ENCODE assay signal across 21 mouse cellular contexts in the genomic region with DNA sequence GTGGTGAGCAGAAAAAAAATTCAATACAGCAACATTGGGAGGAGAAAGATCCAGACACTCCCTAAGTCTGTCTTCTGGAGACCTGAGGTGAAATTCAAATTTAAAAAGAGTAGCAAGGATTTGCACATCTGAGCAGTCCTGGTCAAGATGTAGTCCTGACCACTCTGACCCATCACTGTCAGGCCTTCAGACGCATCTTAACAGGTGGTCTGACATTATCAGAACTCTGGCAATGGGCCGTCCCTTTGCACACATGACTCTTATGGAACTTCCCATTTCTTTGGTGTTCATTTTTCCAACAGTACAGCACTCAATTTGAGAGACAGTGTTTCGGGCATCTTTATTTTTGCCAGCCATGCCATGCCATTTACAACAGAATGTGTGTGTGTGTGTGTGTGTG. TPM values are rescaled to one million over a fixed set of nuclear protein-coding genes. Genes with fewer than 3 reads are reported as not detected.
A peak's percentile ranks its signal among the peaks of the same experiment; 100 is the strongest.
DNase-seq lines count a peak whose midpoint lies in the region; ATAC-seq and TF ChIP-seq lines count a peak whose summit lies in the region.
"Had no signal": no experiment of that assay in that cellular context is flagged by ENCODE, and none has a peak within 500 bp of the region (broad histone marks: within the 10 kb centered on the region; RNA-seq: fewer than 3 reads in every experiment).

No protein-coding gene starts in this region.

- H3K4me3 ChIP-seq in C2C12 (ENCODE audit: insufficient read depth, poor library complexity, severe bottlenecking) = no peak overlapping the region
- no peak overlapping the region for H3K4me3 ChIP-seq in myocyte

- ATAC-seq in inflammation-experienced regulatory T-cells, adult 6 months = no peak
- ATAC-seq: activated CD4-positive, CD25-positive, alpha-beta regulatory T cell, adult 4 months; CD4-positive, CD25-positive, alpha-beta regulatory T cell, adult 4 months; Patski had no signal

- DNase-seq in left cerebral cortex, postnatal 14 days (ENCODE audit: low spot score in 2 of 2) = no peak
- DNase-seq: adrenal gland, adult 2 months; adrenal gland, adult 8-10 months; adrenal gland, postnatal 10 days; adrenal gland, postnatal 14 days; adrenal gland, postnatal 25 days; adrenal gland, postnatal 36 days; B cell, adult 2 months; cerebellum, adult 11 months; cerebellum, adult 11-12 months; cerebellum, adult 18-20 months; cerebellum, adult 2 months had no signal

- TF ChIP-seq POLR2A in myocyte (IDR thresholded peaks at IDR 0.05; ENCODE audit: insufficient read length, low read depth) = no peak

- no peaks in the 10 kb centered on the region for H3K27me3 ChIP-seq in C2C12 (ENCODE audit: control insufficient read depth, insufficient read depth, insufficient read length)
- H3K27me3 ChIP-seq in myocyte (ENCODE audit: control insufficient read depth, insufficient read depth, insufficient read length) = no peaks in the 10 kb centered on the region
- H3K27me3 ChIP-seq: CH12.LX had no signal

- H3K36me3 ChIP-seq in C2C12 (ENCODE audit: control insufficient read depth, insufficient read depth) = no peaks in the 10 kb centered on the region
- H3K36me3 ChIP-seq in myocyte (ENCODE audit: control insufficient read depth, insufficient read depth) = no peaks in the 10 kb centered on the region
- H3K36me3 ChIP-seq: G1E had no signal

- TF ChIP-seq CTCF in C2C12 (IDR thresholded peaks at IDR 0.05; ENCODE audit: control insufficient read depth, insufficient read depth, insufficient read length) = no peak

- H3K79me2 ChIP-seq in C2C12 (ENCODE audit: control insufficient read depth, insufficient read depth) (no peaks in the 10 kb centered on the region), myocyte (ENCODE audit: control insufficient read depth, insufficient read depth) (no peaks in the 10 kb centered on the region)

- H3ac ChIP-seq in C2C12 (ENCODE audit: control insufficient read depth, insufficient read length, low read depth) = no peak overlapping the region
- H3ac ChIP-seq in myocyte (ENCODE audit: control insufficient read depth, insufficient read length) = no peak overlapping the region

- no peaks in the 10 kb centered on the region for H3K79me3 ChIP-seq in C2C12 (ENCODE audit: low read depth)

- peak overlapping the region; percentile 59 for H3K4me2 ChIP-seq in myocyte (ENCODE audit: low read depth)

- intact Hi-C loops in left cerebral cortex, postnatal 14 days (cut with DNase I) = no loop called here

TF ChIP-seq in C2C12, 6 proteins besides CTCF, POLR2A, EP300 and RAD21:
- TF ChIP-seq MYOD1 (IDR thresholded peaks at IDR 0.05; ENCODE audit: control insufficient read depth, insufficient read length, low read depth) (peak; percentile 64), USF1 (IDR thresholded peaks at IDR 0.05; ENCODE audit: low read depth) (no peak)

TF ChIP-seq in myocyte, 11 proteins besides CTCF, POLR2A, EP300 and RAD21:
- TF ChIP-seq MYOG (IDR thresholded peaks at IDR 0.05; ENCODE audit: control insufficient read depth in 1 of 3, insufficient read depth in 1 of 3, insufficient read length in 2 of 3, low read depth in 2 of 3) (peak in 1 of 3 experiments; percentile 9), POLR2AphosphoS2 (IDR thresholded peaks at IDR 0.05; ENCODE audit: insufficient read length, low read depth) (no peak), MYOD1 (IDR thresholded peaks at IDR 0.05; ENCODE audit: control insufficient read depth in 1 of 3, insufficient read length in 2 of 3, low read depth in 2 of 3) (peak in 2 of 3 experiments; percentile 87 to 89), E2F4 (IDR thresholded peaks at IDR 0.05; ENCODE audit: insufficient read depth) (no peak)

RNA-seq across cellular contexts. Expression of a gene that starts 12.8 kb away (rescaled TPM):
- polyA plus RNA-seq in C2C12 (2012; fragmentation: generic; extraction: Trizol) (0.26 TPM), myocyte (2012; fragmentation: generic; extraction: Trizol) (3.9 TPM)
- polyA plus RNA-seq in inflammation-experienced regulatory T-cells, adult 6 months (2017; shearing (Covaris generic)) = not detected
- 100 to 1,000 TPM; 135 to 154 TPM for total RNA-seq in left cerebral cortex, postnatal 14 days (2021)
- total RNA-seq: CH12.LX, MEL had no signal
- polyA plus RNA-seq: activated CD4-positive, CD25-positive, alpha-beta regulatory T cell, adult 4 months; CD4-positive, CD25-positive, alpha-beta regulatory T cell, adult 4 months; G1E had no signal
